Mouse (Mus musculus): ENCODE data around the gene Smagp.

Smagp gene

DNA sequence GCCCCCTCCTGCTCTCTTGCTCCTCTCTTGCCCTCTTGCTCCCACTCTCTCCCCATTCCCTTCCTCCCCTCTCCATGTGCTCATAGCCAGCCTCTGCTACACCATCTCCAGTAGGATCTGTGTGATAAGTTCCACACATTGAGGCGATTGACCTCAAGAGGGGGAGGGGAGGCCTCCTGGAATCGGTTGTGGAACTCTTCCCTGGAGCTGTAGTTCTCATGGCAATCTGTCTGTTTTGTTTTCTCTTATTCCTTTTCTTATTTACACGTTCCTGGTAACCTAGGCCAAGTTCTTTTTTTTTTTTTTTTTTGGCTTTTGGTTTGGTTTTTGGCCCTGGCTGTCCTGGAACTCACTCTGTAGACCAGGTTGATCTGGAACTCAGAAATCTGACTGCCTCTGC lies 35.1 kb downstream of the Smagp start:
- in situ Hi-C loops (cut with MboI; ENCODE audit: low pct_unique_long_range_greater_than_20kb in 1 of 2, low sequenced_read_pairs in 2 of 2, unreplicated experiment in 1 of 2): no loop called here

DNA sequence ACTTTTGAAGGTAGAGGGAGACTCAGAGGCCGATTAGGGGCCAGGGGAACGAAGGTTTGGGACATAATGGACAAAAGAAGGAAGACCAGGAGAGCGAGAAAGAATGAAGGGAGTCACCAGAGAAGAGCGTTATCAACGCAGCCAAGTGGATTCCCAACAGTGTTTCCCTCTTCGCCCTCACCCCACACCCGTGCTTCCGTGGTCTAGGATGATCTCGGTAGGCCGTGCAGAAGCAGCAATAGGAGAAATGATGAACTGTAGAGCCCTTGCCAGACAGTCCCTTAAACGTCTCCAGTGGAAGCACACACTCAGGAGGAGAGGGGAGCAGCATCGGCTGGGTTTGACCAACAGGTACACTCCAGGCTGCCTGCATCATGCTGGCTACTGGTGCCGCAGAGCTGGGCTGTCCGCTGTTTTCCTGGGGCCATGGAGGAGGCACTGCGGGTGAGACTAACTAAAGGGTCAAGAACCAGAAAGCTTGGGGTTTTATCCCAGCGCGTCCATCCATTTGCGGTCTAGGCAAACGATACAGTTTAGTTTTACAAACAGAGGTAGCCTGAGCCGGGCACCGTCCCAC lies 36.0 kb downstream of the Smagp start:
- in situ Hi-C loops (cut with MboI; ENCODE audit: low pct_unique_long_range_greater_than_20kb in 1 of 2, low sequenced_read_pairs in 2 of 2, unreplicated experiment in 1 of 2): no loop called here

DNA sequence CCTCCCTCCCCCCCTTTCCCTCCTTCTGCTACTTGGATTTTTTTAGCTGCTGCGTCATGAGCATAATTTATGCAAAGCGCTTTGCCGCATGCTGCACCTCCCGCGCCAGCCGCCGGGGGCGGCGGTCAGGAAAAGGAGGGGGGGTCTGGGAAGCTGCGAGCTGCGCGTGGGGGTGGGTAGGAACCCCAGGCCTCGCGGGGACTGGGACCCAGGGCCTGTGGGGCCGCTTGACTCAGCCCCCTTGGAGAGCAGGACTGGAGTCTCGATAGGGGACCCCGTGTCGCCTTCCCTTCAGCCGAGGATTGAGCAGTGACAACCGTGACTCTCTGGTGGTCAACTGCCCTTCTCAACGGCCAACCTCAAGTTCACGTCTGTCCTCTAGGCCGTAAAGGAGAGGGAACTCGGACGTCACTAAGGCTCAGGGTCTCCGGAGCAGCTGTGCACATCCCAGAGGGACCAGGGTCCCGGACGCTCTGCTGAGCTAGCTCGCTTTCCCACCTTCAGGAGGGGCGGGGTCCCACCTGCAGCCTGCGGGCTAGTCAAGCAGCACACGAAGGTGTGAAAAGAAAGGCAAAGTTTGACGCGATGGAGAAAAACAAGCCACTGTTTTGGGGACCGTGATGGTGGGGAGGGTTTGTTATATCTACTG lies 36.6 kb downstream of the Smagp start:
- in situ Hi-C loops (cut with MboI; ENCODE audit: low pct_unique_long_range_greater_than_20kb in 1 of 2, low sequenced_read_pairs in 2 of 2, unreplicated experiment in 1 of 2): no loop called here

DNA sequence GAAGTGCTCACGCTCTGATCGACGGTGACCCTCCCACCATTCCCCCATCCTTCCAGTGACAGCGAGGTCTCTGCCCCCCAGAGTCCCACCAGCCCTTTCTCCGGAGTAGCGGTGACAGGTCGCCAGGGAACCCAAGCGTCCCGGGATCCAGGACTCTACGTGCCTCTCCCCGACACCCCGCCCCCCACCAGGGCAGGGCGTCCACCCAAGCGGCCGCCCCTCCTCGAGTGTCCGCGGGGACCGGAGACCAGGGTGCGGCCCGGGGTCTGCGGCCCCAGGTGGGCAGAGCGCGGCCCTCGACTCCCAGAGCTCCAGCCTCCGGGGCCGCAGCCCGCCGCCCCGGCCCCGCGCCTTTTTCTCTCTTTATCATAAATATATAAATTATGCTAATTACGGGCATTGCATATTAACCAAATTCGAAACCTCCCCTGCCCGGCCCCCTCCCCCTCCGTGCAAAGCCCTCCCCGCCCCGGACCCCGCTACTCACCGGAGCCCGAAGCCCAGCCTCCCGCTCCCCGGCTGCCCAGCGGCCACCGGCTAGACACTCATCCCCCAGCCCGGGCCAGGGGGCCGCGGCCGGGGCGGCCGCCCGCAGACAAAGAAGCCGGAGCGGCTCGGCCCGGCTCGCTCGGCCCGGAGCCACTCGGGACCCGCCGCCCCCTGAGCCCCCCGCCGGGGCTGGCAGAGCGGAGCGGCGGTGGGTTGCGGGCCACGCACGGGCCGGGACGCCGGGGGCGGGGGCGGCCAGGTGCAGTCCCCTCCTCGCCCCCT lies 37.3 kb downstream of the Smagp start, which contains the start of gene Pou6f1:
Gene Pou6f1 (minus strand): TSS at position 709 of the 771 bp plus-strand sequence.
- in situ Hi-C loops (cut with MboI; ENCODE audit: low pct_unique_long_range_greater_than_20kb in 1 of 2, low sequenced_read_pairs in 2 of 2, unreplicated experiment in 1 of 2): no loop called here

DNA sequence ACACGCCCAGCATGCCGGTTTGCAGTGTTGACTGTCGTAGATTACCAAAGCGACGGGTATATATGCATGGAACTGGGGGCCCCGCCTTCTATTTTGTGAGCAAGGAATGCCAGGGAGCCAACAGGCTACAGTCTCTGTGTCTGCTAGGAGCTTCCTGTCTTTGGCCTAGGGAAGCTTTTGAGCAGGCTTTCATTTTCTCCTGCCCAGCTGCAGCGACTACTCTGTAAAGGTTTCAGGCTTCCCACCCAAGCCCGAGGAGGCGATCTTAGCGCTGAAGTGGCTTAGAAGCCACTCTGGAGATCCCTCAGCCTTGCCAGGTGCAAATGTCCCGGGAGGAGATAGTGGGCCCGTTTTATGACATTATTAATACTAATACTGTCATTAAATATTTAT lies 37.9 kb downstream of the Smagp start:
- in situ Hi-C loops (cut with MboI; ENCODE audit: low pct_unique_long_range_greater_than_20kb in 1 of 2, low sequenced_read_pairs in 2 of 2, unreplicated experiment in 1 of 2): no loop called here

- in situ Hi-C loops (cut with MboI; ENCODE audit: low pct_unique_long_range_greater_than_20kb in 1 of 2, low sequenced_read_pairs in 2 of 2, unreplicated experiment in 1 of 2): no loop called here
Observed at GRCm38 (mm10) chr15:100598287-100598882, 38.4 kb downstream of the Smagp start.

DNA sequence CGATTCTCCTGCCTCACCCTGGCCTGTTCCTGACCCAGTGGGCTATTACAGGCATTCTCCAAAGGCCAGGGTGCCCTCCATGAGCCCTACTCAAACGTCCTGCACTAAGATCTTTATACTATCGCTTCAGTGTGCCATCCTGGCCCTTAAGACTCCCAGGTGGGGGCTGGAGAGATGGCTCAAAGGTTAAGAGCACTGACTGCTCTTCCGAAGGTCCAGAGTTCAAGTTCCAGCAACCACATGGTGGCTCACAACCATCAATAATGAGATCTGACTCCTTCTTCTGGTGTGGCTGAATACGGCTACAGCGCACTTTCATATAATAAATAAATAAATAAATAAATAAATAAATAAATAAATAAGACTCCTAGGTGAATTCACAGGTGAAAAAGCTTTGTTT lies 43.9 kb downstream of the Smagp start:
- in situ Hi-C loops (cut with MboI; ENCODE audit: low pct_unique_long_range_greater_than_20kb in 1 of 2, low sequenced_read_pairs in 2 of 2, unreplicated experiment in 1 of 2): no loop called here

GRCm38 (mm10) chr15:100590436-100590835 lies 46.3 kb downstream of the Smagp start:
- in situ Hi-C loops (cut with MboI; ENCODE audit: low pct_unique_long_range_greater_than_20kb in 1 of 2, low sequenced_read_pairs in 2 of 2, unreplicated experiment in 1 of 2): no loop called here

GRCm38 (mm10) chr15:100588297-100588696 lies 48.4 kb downstream of the Smagp start:
- in situ Hi-C loops (cut with MboI; ENCODE audit: low pct_unique_long_range_greater_than_20kb in 1 of 2, low sequenced_read_pairs in 2 of 2, unreplicated experiment in 1 of 2): no loop called here

GRCm38 (mm10) chr15:100587166-100587565 lies 49.6 kb downstream of the Smagp start:
- in situ Hi-C loops (cut with MboI; ENCODE audit: low pct_unique_long_range_greater_than_20kb in 1 of 2, low sequenced_read_pairs in 2 of 2, unreplicated experiment in 1 of 2): no loop called here

DNA sequence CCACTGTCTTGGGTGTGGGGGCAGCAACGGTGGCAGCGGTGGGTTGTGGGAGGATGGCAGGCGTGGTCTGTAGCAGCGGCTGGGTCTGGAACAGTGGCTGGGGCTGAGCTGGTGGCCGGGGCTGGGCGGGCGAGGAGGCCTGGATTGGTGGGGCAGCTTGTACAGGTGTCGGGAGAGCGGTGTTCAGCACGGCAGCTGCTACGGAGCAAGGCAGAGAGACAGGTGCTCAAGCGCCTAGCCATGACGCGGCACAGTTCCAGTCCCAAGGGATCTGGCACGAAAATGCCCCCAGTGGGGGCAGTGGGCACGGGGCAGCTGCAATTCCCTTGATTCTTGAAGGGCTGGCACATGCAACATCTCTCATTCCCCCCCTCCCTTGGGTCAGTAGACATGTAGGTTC lies 50.8 kb downstream of the Smagp start:
- in situ Hi-C loops (cut with MboI; ENCODE audit: low pct_unique_long_range_greater_than_20kb in 1 of 2, low sequenced_read_pairs in 2 of 2, unreplicated experiment in 1 of 2): no loop called here

DNA sequence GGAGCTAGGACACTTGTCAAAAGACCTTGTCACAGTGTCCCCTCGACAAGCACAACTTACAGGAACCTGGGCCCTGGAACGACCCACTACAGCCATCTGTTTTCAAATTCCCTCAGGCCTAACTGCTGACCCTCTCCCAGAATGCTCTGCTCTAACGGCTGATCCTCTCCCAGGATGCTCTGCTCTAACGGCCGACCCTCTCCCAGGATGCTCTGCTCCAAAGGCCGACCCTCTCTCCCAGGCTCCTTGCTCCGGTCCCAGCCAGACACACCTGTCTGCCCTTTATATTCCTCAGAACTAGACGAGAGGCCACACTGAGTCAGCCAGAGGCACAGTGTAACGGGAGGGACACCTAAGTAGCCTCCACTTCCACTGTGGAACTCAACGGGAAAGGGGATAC lies 56.6 kb downstream of the Smagp start:
- in situ Hi-C loops (cut with MboI; ENCODE audit: low pct_unique_long_range_greater_than_20kb in 1 of 2, low sequenced_read_pairs in 2 of 2, unreplicated experiment in 1 of 2): no loop called here

GRCm38 (mm10) chr15:100577972-100578371 lies 58.8 kb downstream of the Smagp start:
- in situ Hi-C loops (cut with MboI; ENCODE audit: low pct_unique_long_range_greater_than_20kb in 1 of 2, low sequenced_read_pairs in 2 of 2, unreplicated experiment in 1 of 2): no loop called here

DNA sequence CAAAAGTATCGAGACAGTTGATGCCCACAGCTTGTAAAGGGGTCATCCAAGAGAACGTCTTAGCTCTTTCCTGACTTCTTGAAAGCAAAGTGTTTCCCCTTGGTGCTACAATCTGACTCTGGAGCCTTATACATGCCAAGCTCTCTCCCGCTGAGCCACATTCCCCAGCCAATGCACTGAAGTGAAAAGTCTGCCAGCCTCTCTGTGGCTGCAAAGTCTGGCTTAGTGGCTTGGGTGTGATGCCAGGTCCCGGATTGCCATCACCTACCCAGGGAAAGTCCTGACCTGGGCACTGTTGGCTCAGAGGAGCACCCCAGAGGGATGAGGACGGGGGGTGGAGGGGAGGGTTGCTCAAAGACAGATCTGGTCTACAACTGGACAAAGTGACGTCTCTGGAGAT lies 59.9 kb downstream of the Smagp start:
- in situ Hi-C loops (cut with MboI; ENCODE audit: low pct_unique_long_range_greater_than_20kb in 1 of 2, low sequenced_read_pairs in 2 of 2, unreplicated experiment in 1 of 2): no loop called here

- in situ Hi-C loops (cut with MboI; ENCODE audit: low pct_unique_long_range_greater_than_20kb in 1 of 2, low sequenced_read_pairs in 2 of 2, unreplicated experiment in 1 of 2): no loop called here
Observed at GRCm38 (mm10) chr15:100576392-100576791, 60.3 kb downstream of the Smagp start.

- in situ Hi-C loops (cut with MboI; ENCODE audit: low pct_unique_long_range_greater_than_20kb in 1 of 2, low sequenced_read_pairs in 2 of 2, unreplicated experiment in 1 of 2): no loop called here
Observed at GRCm38 (mm10) chr15:100575366-100575765, 61.4 kb downstream of the Smagp start.

GRCm38 (mm10) chr15:100574378-100574777 lies 62.4 kb downstream of the Smagp start:
- in situ Hi-C loops (cut with MboI; ENCODE audit: low pct_unique_long_range_greater_than_20kb in 1 of 2, low sequenced_read_pairs in 2 of 2, unreplicated experiment in 1 of 2): no loop called here

DNA sequence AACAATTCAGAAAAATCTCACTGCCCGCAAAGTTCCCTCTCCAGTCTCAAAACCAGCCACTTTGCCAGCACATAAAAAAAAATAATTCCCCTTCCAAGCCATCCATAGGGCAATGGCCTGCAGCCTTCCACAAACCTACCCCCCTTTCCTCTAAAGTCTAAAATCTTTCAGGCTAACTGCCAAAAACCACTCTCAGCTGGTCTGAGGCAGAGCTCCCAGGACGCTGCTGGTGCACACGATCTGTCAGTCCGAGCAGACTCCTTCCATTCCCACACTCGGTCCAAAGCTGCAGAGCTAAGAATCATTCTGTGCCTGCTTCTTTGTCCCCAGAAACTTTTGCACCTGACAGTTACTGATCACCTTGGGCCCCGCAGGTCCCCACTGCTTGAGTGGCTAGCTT lies 62.8 kb downstream of the Smagp start:
- in situ Hi-C loops (cut with MboI; ENCODE audit: low pct_unique_long_range_greater_than_20kb in 1 of 2, low sequenced_read_pairs in 2 of 2, unreplicated experiment in 1 of 2): no loop called here

Data from mouse embryonic stem cell (cell line).